Mouse (Mus musculus) natural killer cell, adult 2 months (primary cell): Measurements from ENCODE around the gene Olfr362.
"Not testable (repeated sequence)": the region's sequence is repeated elsewhere in the genome, so short reads cannot be mapped to it uniquely, and the experiment has no call there.

Experiments
- DNase-seq, 2 experiments: peaks; one replicate each; pipeline ENCODE4 v3.0.0; 2022; ENCODE audit warnings: low spot score in 2 of 2

Olfr362 gene

GRCm38 (mm10) chr2:37117810-37118209 lies at the start of gene Olfr362:
Olfr362 (minus strand) TSS chr2:37117910.
- no peak for DNase-seq

- no peak for DNase-seq
These were observed 21.3 kb upstream of the Olfr362 start, which contains the start of gene Olfr364-ps1 for GRCm38 (mm10) chr2:37139022-37139421. Olfr364-ps1 (plus strand) TSS chr2:37139322.

DNA sequence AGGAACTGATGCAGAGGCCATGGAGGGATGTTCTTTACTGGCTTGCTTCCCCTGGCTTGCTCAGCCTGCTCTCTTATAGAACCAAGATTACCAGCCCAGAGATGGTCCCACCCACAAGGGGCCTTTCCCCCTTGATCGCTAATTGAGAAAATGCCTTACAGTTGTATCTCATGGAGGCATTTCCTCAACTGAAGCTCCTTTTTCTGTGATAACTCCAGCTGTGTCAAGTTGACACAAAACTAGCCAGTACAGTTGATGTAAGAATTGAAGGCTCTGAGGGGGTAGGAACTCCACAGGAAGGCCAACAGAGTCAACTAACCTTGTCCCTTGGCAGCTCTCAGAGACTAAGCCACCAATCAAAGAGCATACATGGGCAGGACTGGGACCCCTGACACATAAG lies 28.5 kb downstream of the Olfr362 start, which contains the start of gene Olfr361:
Gene Olfr361 (minus strand): TSS at position 101 of the 400 bp plus-strand sequence.
- not testable (repeated sequence) for DNase-seq

GRCm38 (mm10) chr2:37065446-37065845 lies 52.3 kb downstream of the Olfr362 start, which contains the start of gene Olfr360:
Olfr360 (plus strand) TSS chr2:37065746.
- no peak for DNase-seq
